Mouse (Mus musculus) heart, embryonic 11.5 days (tissue): ENCODE measurements around the gene Tbc1d32. TPM values are rescaled to one million over a fixed set of nuclear protein-coding genes. Genes with fewer than 3 reads are reported as not detected.
A peak's percentile ranks its signal among the peaks of the same experiment; 100 is the strongest.

Source experiments
- ATAC-seq: fragments of 200-750 bp; cut with Nextera tagmentation; replicated peaks from 2 replicates; pipeline ENCODE4 v1.8.0; 2017; ENCODE audit warnings: moderate library complexity; ENCODE audit not compliant: insufficient number of reproducible peaks, low FRiP score, low TSS enrichment
- H3K27ac ChIP-seq: fragments of 300-500 bp; sonication (generic); 2 replicates; pipeline ENCODE4 v1.5.1; 2014; ENCODE audit warnings: mild to moderate bottlenecking, low read depth, low read length
- H3K27me3 ChIP-seq: fragments of 300-500 bp; sonication (generic); 2 replicates; pipeline ENCODE4 v1.6.1; 2014; ENCODE audit warnings: mild to moderate bottlenecking, low read length, mixed read lengths; ENCODE audit not compliant: control insufficient read depth, insufficient read depth
- H3K36me3 ChIP-seq: fragments of 300-500 bp; sonication (generic); 2 replicates; pipeline ENCODE4 v1.6.1; 2014; ENCODE audit warnings: mild to moderate bottlenecking, low read length, moderate library complexity, mixed read lengths; ENCODE audit not compliant: control insufficient read depth, insufficient read depth
- H3K4me1 ChIP-seq: fragments of 300-500 bp; sonication (generic); 2 replicates; pipeline ENCODE4 v1.6.1; 2014; ENCODE audit warnings: low read length; ENCODE audit not compliant: control insufficient read depth, insufficient read depth
- H3K4me2 ChIP-seq: fragments of 300-500 bp; sonication (generic); 2 replicates; pipeline ENCODE4 v1.6.1; 2014; ENCODE audit warnings: mild to moderate bottlenecking, moderate library complexity
- H3K4me3 ChIP-seq: fragments of 300-500 bp; sonication (generic); 2 replicates; pipeline ENCODE4 v1.5.1; 2014; ENCODE audit warnings: low read depth, low read length
- H3K9ac ChIP-seq: fragments of 300-500 bp; sonication (generic); 2 replicates; pipeline ENCODE4 v1.6.1; 2014; ENCODE audit warnings: mild to moderate bottlenecking, low read depth, low read length, moderate library complexity
- H3K9me3 ChIP-seq: fragments of 300-500 bp; sonication (generic); replicated peaks from 2 replicates; pipeline ENCODE4 v1.6.1; 2016; ENCODE audit warnings: low read length; ENCODE audit not compliant: control insufficient read depth
- WGBS: fragments of 180-500 bp; shearing (Covaris S2); extraction: QIAGEN DNeasy Blood & Tissue Kit; methylation state at CpG from one replicate; pipeline ENCODE4 v1.1.7; 2014; ENCODE audit not compliant: insufficient replicate concordance; 5-methylcytosine and 5-hydroxymethylcytosine counted together
- polyA plus RNA-seq: library from polyadenylated mRNA; unstranded; fragments of >200 nt; fragmentation: Nextera tagmentation; extraction: Ambion mirVana; gene quantifications from 2 replicates; pipeline ENCODE4 v1.2.1, GENCODE M21; 2014

The Tbc1d32 gene
- polyA plus RNA-seq, 1 experiment from 2014 or later: 2.5 TPM

GRCm38 (mm10) chr10:55979898-55980521, 248.5 kb downstream of the Tbc1d32 start:
- Histone ChIP-seq H3K27ac (no peak overlapping the region), H3K9ac (no peak overlapping the region), H3K4me2 (peak overlapping the region; percentile 25; the same call in 1 of the 2 replicates), H3K27me3 (no peaks in the 10 kb centered on the region), H3K4me1 (no peaks in the 10 kb centered on the region), H3K4me3 (no peak overlapping the region), H3K9me3 (no peaks in the 10 kb centered on the region), H3K36me3 (no peaks in the 10 kb centered on the region)
- peak; percentile 71; the same call in 1 of the 2 replicates for ATAC-seq
- WGBS: 24% methylated on average over 2 of the region's 2 CpGs

DNA sequence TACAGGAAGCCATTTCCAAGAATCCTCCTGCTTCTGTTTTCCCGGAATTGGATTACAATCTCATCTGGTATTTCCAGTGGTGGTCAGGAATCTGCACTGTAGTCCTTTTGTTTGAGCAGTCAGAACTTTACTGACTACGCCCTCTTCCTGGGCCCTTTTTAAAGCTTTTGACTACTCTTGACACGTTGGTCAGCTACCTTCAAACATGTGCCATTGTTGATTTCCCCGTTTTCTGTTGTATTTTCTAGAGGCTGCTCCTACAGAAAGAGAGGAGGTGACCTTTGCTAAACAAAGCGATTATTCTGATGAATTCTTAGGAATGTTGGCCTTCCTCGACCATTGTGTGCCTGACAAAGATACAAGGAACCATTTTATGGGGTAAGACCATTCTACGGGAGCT, 250.5 kb downstream of the Tbc1d32 start:
- no peaks in the 10 kb centered on the region for H3K9me3 ChIP-seq
- no peak overlapping the region for H3K27ac ChIP-seq
- no peak for ATAC-seq
- WGBS: 68% methylated on average over 7 of the region's 7 CpGs
- H3K27me3 ChIP-seq: no peaks in the 10 kb centered on the region
- H3K9ac ChIP-seq: no peak overlapping the region
- H3K4me1 ChIP-seq: no peaks in the 10 kb centered on the region
- H3K4me2 ChIP-seq: no peak overlapping the region
- H3K4me3 ChIP-seq: no peak overlapping the region
- H3K36me3 ChIP-seq: no peaks in the 10 kb centered on the region

Other genes starting within 250 kb of the Tbc1d32 start
- 5.0 and 5.9 TPM in 2 replicates for gene Msl3l2, start 121.8 kb downstream of the Tbc1d32 start, polyA plus RNA-seq
- 252 and 291 TPM in 2 replicates for gene Gja1, start 148.6 kb upstream of the Tbc1d32 start, polyA plus RNA-seq